Mouse (Mus musculus): ENCODE measurements around the gene Trem2. TPM values are rescaled to one million over a fixed set of nuclear protein-coding genes. Genes with fewer than 3 reads are reported as not detected.

Trem2 gene
- polyA plus RNA-seq, 1 experiment, result not detected

DNA sequence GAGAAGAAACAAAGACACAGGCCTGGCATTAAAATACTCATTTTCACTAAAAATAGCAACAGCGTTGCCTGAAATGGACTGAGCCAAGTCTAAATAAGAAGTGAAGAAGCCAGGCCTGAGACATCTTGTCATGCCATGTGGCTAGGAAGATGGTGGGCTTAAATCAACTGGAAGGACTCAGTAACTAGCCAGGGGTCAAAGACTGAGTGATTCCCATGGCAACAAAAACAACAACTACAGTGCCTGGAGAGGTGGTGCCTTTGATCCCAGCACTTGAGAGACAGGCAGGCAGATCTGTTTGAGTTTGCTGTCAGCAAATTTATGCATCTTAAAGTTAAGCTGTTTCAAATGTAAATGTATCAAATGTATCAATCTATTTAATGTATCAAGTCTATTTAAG is 5.9 kb upstream of the Trem2 start:
- H3K4me1 ChIP-seq (ENCODE audit: control insufficient read depth, insufficient read depth, low read length), result no peaks in the 10 kb centered on the region
- no peak for TF ChIP-seq POLR2A (IDR thresholded peaks at IDR 0.05; ENCODE audit: insufficient read depth, low read length)
- TF ChIP-seq EP300 (IDR thresholded peaks at IDR 0.05; ENCODE audit: insufficient read depth, low read depth, low read length), result no peak
- TF ChIP-seq CTCF (IDR thresholded peaks at IDR 0.05; ENCODE audit: low read depth, low read length), result no peak
- no peak overlapping the region for H3K9ac ChIP-seq (ENCODE audit: low read depth, poor library complexity, severe bottlenecking)

DNA sequence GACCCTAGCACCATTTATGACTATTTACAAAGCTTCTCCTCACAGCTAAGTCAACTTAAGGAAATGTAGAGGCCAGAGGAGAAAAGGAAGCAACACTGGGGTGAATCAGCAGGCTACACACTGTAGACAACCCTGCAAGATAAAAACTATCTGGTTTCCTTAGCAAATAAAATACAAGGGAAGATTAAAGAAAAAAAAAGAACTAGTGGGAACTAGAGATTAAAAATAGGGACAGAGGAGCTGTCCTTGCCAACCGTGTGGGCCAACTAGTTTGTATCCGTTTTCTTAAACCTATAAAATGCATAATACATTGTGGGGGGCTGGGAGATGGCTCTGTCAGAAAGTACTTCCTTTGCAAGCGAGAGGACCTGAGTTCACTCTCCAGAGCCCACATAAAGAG is 4.3 kb upstream of the Trem2 start:
- no peak overlapping the region for H3K9ac ChIP-seq (ENCODE audit: low read depth, poor library complexity, severe bottlenecking)
- no peaks in the 10 kb centered on the region for H3K27me3 ChIP-seq (ENCODE audit: control insufficient read depth, insufficient read depth, low read length, poor library complexity, severe bottlenecking)
- TF ChIP-seq EP300 (IDR thresholded peaks at IDR 0.05; ENCODE audit: insufficient read depth, low read depth, low read length) (no peak), POLR2A (IDR thresholded peaks at IDR 0.05; ENCODE audit: insufficient read depth, low read length) (no peak), CTCF (IDR thresholded peaks at IDR 0.05; ENCODE audit: low read depth, low read length) (no peak)
- H3K4me1 ChIP-seq (ENCODE audit: control insufficient read depth, insufficient read depth, low read length), result no peaks in the 10 kb centered on the region
- no peak overlapping the region for H3K4me3 ChIP-seq (ENCODE audit: low read depth, low read length)
- H3K36me3 ChIP-seq (ENCODE audit: control insufficient read depth, insufficient read depth, low read length, poor library complexity, severe bottlenecking), result no peaks in the 10 kb centered on the region
- no peak overlapping the region for H3K27ac ChIP-seq (ENCODE audit: insufficient read depth, low read length)
- H3K9me3 ChIP-seq (replicated peaks; ENCODE audit: control insufficient read depth, insufficient read depth, low read length, poor library complexity, severe bottlenecking), result no peaks in the 10 kb centered on the region

More for the DNA sequence above, 5.9 kb upstream of the Trem2 start:
- no peaks in the 10 kb centered on the region for H3K27me3 ChIP-seq (ENCODE audit: control insufficient read depth, insufficient read depth, low read length, poor library complexity, severe bottlenecking)
- no peaks in the 10 kb centered on the region for H3K36me3 ChIP-seq (ENCODE audit: control insufficient read depth, insufficient read depth, low read length, poor library complexity, severe bottlenecking)
- H3K27ac ChIP-seq (ENCODE audit: insufficient read depth, low read length), result no peak overlapping the region
- no peak overlapping the region for H3K4me3 ChIP-seq (ENCODE audit: low read depth, low read length)
- no peaks in the 10 kb centered on the region for H3K9me3 ChIP-seq (replicated peaks; ENCODE audit: control insufficient read depth, insufficient read depth, low read length, poor library complexity, severe bottlenecking)

- Histone ChIP-seq H3K27ac (ENCODE audit: insufficient read depth, low read length) (no peak overlapping the region), H3K4me3 (ENCODE audit: low read depth, low read length) (no peak overlapping the region), H3K27me3 (ENCODE audit: control insufficient read depth, insufficient read depth, low read length, poor library complexity, severe bottlenecking) (no peaks in the 10 kb centered on the region), H3K9me3 (replicated peaks; ENCODE audit: control insufficient read depth, insufficient read depth, low read length, poor library complexity, severe bottlenecking) (no peaks in the 10 kb centered on the region), H3K36me3 (ENCODE audit: control insufficient read depth, insufficient read depth, low read length, poor library complexity, severe bottlenecking) (no peaks in the 10 kb centered on the region), H3K9ac (ENCODE audit: low read depth, poor library complexity, severe bottlenecking) (no peak overlapping the region), H3K4me1 (ENCODE audit: control insufficient read depth, insufficient read depth, low read length) (no peaks in the 10 kb centered on the region)
- TF ChIP-seq CTCF (IDR thresholded peaks at IDR 0.05; ENCODE audit: low read depth, low read length) (no peak), EP300 (IDR thresholded peaks at IDR 0.05; ENCODE audit: insufficient read depth, low read depth, low read length) (no peak), POLR2A (IDR thresholded peaks at IDR 0.05; ENCODE audit: insufficient read depth, low read length) (no peak)
Measured at GRCm38 (mm10) chr17:48343065-48343464, 3.1 kb upstream of the Trem2 start.

- TF ChIP-seq POLR2A (IDR thresholded peaks at IDR 0.05; ENCODE audit: insufficient read depth, low read length), result no peak
- TF ChIP-seq CTCF (IDR thresholded peaks at IDR 0.05; ENCODE audit: low read depth, low read length), result no peak
- no peak for TF ChIP-seq EP300 (IDR thresholded peaks at IDR 0.05; ENCODE audit: insufficient read depth, low read depth, low read length)
- no peak overlapping the region for H3K27ac ChIP-seq (ENCODE audit: insufficient read depth, low read length)
Measured at GRCm38 (mm10) chr17:48345824-48346223, 377 bp upstream of the Trem2 start.

DNA sequence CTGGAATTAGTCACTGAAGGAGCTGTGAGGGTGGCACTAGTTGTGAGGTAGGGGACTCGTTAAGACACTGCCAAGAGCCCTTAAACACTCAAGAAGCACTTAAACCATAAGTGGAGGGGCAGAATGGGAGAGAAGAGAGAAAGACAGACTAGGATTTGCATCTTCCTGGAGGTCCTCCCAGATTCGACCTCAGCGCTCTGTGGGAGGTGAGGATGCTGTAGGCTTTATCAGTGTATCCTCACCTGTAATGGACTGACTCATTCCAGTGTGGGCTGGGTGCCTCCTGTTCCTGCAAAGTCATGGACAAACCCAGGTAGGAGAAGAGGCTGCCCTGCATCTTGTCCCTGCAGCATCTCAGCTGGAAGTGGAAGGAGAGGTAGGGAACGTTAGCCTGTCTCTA is 633 bp downstream of the Trem2 start:
- Histone ChIP-seq H3K27ac (ENCODE audit: insufficient read depth, low read length) (no peak overlapping the region), H3K9me3 (replicated peaks; ENCODE audit: control insufficient read depth, insufficient read depth, low read length, poor library complexity, severe bottlenecking) (no peaks in the 10 kb centered on the region), H3K9ac (ENCODE audit: low read depth, poor library complexity, severe bottlenecking) (no peak overlapping the region), H3K4me1 (ENCODE audit: control insufficient read depth, insufficient read depth, low read length) (peaks cover 10% of the 10 kb centered on the region), H3K4me3 (ENCODE audit: low read depth, low read length) (no peak overlapping the region), H3K36me3 (ENCODE audit: control insufficient read depth, insufficient read depth, low read length, poor library complexity, severe bottlenecking) (no peaks in the 10 kb centered on the region), H3K27me3 (ENCODE audit: control insufficient read depth, insufficient read depth, low read length, poor library complexity, severe bottlenecking) (no peaks in the 10 kb centered on the region)
- TF ChIP-seq EP300 (IDR thresholded peaks at IDR 0.05; ENCODE audit: insufficient read depth, low read depth, low read length) (no peak), POLR2A (IDR thresholded peaks at IDR 0.05; ENCODE audit: insufficient read depth, low read length) (no peak), CTCF (IDR thresholded peaks at IDR 0.05; ENCODE audit: low read depth, low read length) (no peak)

More at GRCm38 (mm10) chr17:48345824-48346223, 377 bp upstream of the Trem2 start:
- Histone ChIP-seq H3K4me1 (ENCODE audit: control insufficient read depth, insufficient read depth, low read length) (peaks cover 4% of the 10 kb centered on the region), H3K36me3 (ENCODE audit: control insufficient read depth, insufficient read depth, low read length, poor library complexity, severe bottlenecking) (no peaks in the 10 kb centered on the region), H3K27me3 (ENCODE audit: control insufficient read depth, insufficient read depth, low read length, poor library complexity, severe bottlenecking) (no peaks in the 10 kb centered on the region), H3K9me3 (replicated peaks; ENCODE audit: control insufficient read depth, insufficient read depth, low read length, poor library complexity, severe bottlenecking) (no peaks in the 10 kb centered on the region), H3K4me3 (ENCODE audit: low read depth, low read length) (no peak overlapping the region), H3K9ac (ENCODE audit: low read depth, poor library complexity, severe bottlenecking) (no peak overlapping the region)

- H3K27me3 ChIP-seq (ENCODE audit: control insufficient read depth, insufficient read depth, low read length, poor library complexity, severe bottlenecking), result no peaks in the 10 kb centered on the region
- H3K36me3 ChIP-seq (ENCODE audit: control insufficient read depth, insufficient read depth, low read length, poor library complexity, severe bottlenecking), result no peaks in the 10 kb centered on the region
- H3K4me1 ChIP-seq (ENCODE audit: control insufficient read depth, insufficient read depth, low read length), result peaks cover 10% of the 10 kb centered on the region
- TF ChIP-seq CTCF (IDR thresholded peaks at IDR 0.05; ENCODE audit: low read depth, low read length) (no peak), POLR2A (IDR thresholded peaks at IDR 0.05; ENCODE audit: insufficient read depth, low read length) (no peak), EP300 (IDR thresholded peaks at IDR 0.05; ENCODE audit: insufficient read depth, low read depth, low read length) (no peak)
- H3K27ac ChIP-seq (ENCODE audit: insufficient read depth, low read length), result no peak overlapping the region
- H3K9me3 ChIP-seq (replicated peaks; ENCODE audit: control insufficient read depth, insufficient read depth, low read length, poor library complexity, severe bottlenecking), result no peaks in the 10 kb centered on the region
- no peak overlapping the region for H3K4me3 ChIP-seq (ENCODE audit: low read depth, low read length)
- no peak overlapping the region for H3K9ac ChIP-seq (ENCODE audit: low read depth, poor library complexity, severe bottlenecking)
Measured at GRCm38 (mm10) chr17:48347287-48347686, 1.1 kb downstream of the Trem2 start.
